7 mouse cellular contexts compared by ENCODE assay signal in the genomic region with DNA sequence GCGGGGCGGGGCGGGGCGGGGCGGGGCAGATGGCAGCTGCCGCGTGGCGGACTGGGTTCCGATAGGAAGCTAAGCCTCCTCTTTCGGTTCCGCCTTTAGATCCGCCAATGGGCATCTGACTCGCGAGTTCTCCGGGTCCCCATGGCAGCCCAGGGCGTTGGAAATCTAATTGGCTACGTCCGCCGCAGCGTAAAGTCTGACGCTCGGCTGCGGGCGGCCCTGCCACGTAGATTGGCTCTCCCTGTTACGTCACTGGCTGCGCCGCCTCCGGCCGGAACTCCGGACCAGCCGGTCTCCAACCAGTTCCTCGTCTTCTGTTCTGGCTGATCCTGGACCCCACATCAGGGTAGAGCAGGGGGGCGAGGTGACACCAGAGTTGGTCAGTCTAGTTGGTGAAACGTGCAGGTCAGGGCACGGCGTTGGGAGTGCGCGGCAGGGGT. TPM values are rescaled to one million over a fixed set of nuclear protein-coding genes. Genes with fewer than 3 reads are reported as not detected.
DNase-seq lines count a peak whose midpoint lies in the region; ATAC-seq lines count a peak whose summit lies in the region.

A gene (plus strand): TSS at position 227 of the 440 bp plus-strand sequence.

- peak within 1 kb of the TSS; percentile 93 for H3K27ac ChIP-seq in intestine, embryonic 16.5 days (ENCODE audit: low read length)
- H3K27ac ChIP-seq in midbrain, embryonic 11.5 days (ENCODE audit: low read depth, low read length), result peak within 1 kb of the TSS; percentile 48

- peak within 1 kb of the TSS; percentile 82 for H3K9ac ChIP-seq in intestine, embryonic 16.5 days (ENCODE audit: low read depth, low read length)
- peak within 1 kb of the TSS; percentile 75 for H3K9ac ChIP-seq in midbrain, embryonic 11.5 days (ENCODE audit: low read length)

- H3K4me2 ChIP-seq in intestine, embryonic 16.5 days (ENCODE audit: low read depth, low read length), result peak within 1 kb of the TSS; percentile 84
- peak within 1 kb of the TSS; percentile 87 for H3K4me2 ChIP-seq in midbrain, embryonic 11.5 days

- intact Hi-C loops in left cerebral cortex, postnatal 36 days (cut with DNase I), result loop anchor here (5.0 kb wide), 1 partner anchor 147 kb away; no protein-coding TSS in a partner anchor

- H3K4me1 ChIP-seq in intestine, embryonic 16.5 days (ENCODE audit: control insufficient read depth, insufficient read depth, low read length), result peaks cover 42% of the 10 kb centered on the region
- peaks cover 17% of the 10 kb centered on the region for H3K4me1 ChIP-seq in midbrain, embryonic 11.5 days (ENCODE audit: control insufficient read depth, insufficient read depth, low read length)

- H3K36me3 ChIP-seq in intestine, embryonic 16.5 days (ENCODE audit: control insufficient read depth, insufficient read depth, low read length), result peaks cover 20% of the 10 kb centered on the region; the same call in 1 of the 2 replicates
- H3K36me3 ChIP-seq in midbrain, embryonic 11.5 days (ENCODE audit: control insufficient read depth, insufficient read depth, low read length), result peaks cover 14% of the 10 kb centered on the region

- H3K9me3 ChIP-seq in intestine, embryonic 16.5 days (ENCODE audit: control insufficient read depth, low read length), result no peaks in the 10 kb centered on the region
- no peaks in the 10 kb centered on the region for H3K9me3 ChIP-seq in midbrain, embryonic 11.5 days (ENCODE audit: control insufficient read depth, low read length)

- ATAC-seq in intestine, embryonic 16.5 days, result peak; percentile 91
- ATAC-seq in midbrain, embryonic 11.5 days (ENCODE audit: low FRiP score), result peak; percentile 96

- DNase-seq in adrenal gland, adult 8-10 months, result peak; percentile 98
- peak; percentile 94 for DNase-seq in embryo, embryonic 9.5 days (ENCODE audit: extremely low spot score)
- peak; percentile 87 to 95 for DNase-seq in gastrocnemius, postnatal 4 days (ENCODE audit: low spot score in 2 of 2)
- peak; percentile 95 to 97 for DNase-seq in left cerebral cortex, postnatal 36 days (ENCODE audit: low spot score in 2 of 2)
- peak; percentile 99 for DNase-seq in midbrain, embryonic 11.5 days (ENCODE audit: low spot score, missing footprints)
- peak; percentile 97 for DNase-seq in skeletal muscle tissue, adult 2 months (ENCODE audit: low read depth, low spot score)

- no peaks in the 10 kb centered on the region for H3K27me3 ChIP-seq in intestine, embryonic 16.5 days (replicated peaks; ENCODE audit: control insufficient read depth, insufficient read depth, low read length)
- no peaks in the 10 kb centered on the region for H3K27me3 ChIP-seq in midbrain, embryonic 11.5 days (ENCODE audit: control insufficient read depth, insufficient read depth, low read length)

- peak within 1 kb of the TSS; percentile 86 for H3K4me3 ChIP-seq in intestine, embryonic 16.5 days (ENCODE audit: low read length)
- H3K4me3 ChIP-seq in midbrain, embryonic 11.5 days (ENCODE audit: low read depth, low read length), result peak within 1 kb of the TSS; percentile 76

- whole genome bisulfite sequencing in intestine, embryonic 16.5 days, result 0% methylated on average over 39 of the region's 39 CpGs
- WGBS in midbrain, embryonic 11.5 days, result under 1% methylated on average over 39 of the region's 39 CpGs

RNA-seq across cellular contexts. Expression of the gene that starts here (rescaled TPM):
- total RNA-seq in adrenal gland, adult 8-10 months (2022), result 10 to 100 TPM; 23.5 to 31.6 (median 28.2) TPM
- total RNA-seq in gastrocnemius, postnatal 4 days (2021), result 10 to 100 TPM; 18.2 to 20.6 TPM
- polyA plus RNA-seq in intestine, embryonic 16.5 days (2015; fragmentation: Nextera tagmentation; extraction: Ambion mirVana), result 105 and 115 TPM in 2 replicates
- 10 to 100 TPM; 14.4 to 17.0 TPM for total RNA-seq in left cerebral cortex, postnatal 36 days (2021)
- polyA plus RNA-seq in midbrain, embryonic 11.5 days (2014; fragmentation: Nextera tagmentation; extraction: Ambion mirVana), result 18.3 and 19.2 TPM in 2 replicates

Comparison
In these comparisons a context has a peak if more than half of its experiments do, and no peak if none do; other contexts are left out.
1. Peak in every context shown above with its lines: DNase-seq, ATAC-seq, H3K4me3 ChIP-seq and H3K27ac ChIP-seq.